Mouse (Mus musculus) midbrain, embryonic 13.5 days (tissue): ENCODE results near the gene Fbp2. TPM values are rescaled to one million over a fixed set of nuclear protein-coding genes. Genes with fewer than 3 reads are reported as not detected.

Experiments
- polyA plus RNA-seq: library from polyadenylated mRNA; unstranded; fragments of >200 nt; fragmentation: Nextera tagmentation; extraction: Ambion mirVana; gene quantifications from 2 replicates; pipeline ENCODE4 v1.2.1, GENCODE M21; 2015

Fbp2 gene
- polyA plus RNA-seq, 1 experiment from 2014 or later, result not detected

Other genes with a start within 250 kb of the Fbp2 start
- gene 6720489N17Rik, start 234.2 kb downstream of the Fbp2 start, polyA plus RNA-seq, result 9.2 and 10.6 TPM in 2 replicates
- 34.7 and 37.0 TPM in 2 replicates for gene Platr25, start 97.7 kb downstream of the Fbp2 start, polyA plus RNA-seq
- gene Gm5141, start 72.6 kb downstream of the Fbp2 start, polyA plus RNA-seq, result 10.8 and 12.2 TPM in 2 replicates
- not detected in 2 replicates for gene Fbp1, start 29.9 kb upstream of the Fbp2 start, polyA plus RNA-seq
- gene 2010111I01Rik, start 106.5 kb upstream of the Fbp2 start, polyA plus RNA-seq, result 28.4 and 28.6 TPM in 2 replicates